Mouse (Mus musculus) MEL (cell line): ENCODE results near the gene Atpaf1. TPM values are rescaled to one million over a fixed set of nuclear protein-coding genes. Genes with fewer than 3 reads are reported as not detected.

Source experiments
- DNase-seq: peaks from one replicate; pipeline ENCODE4 v3.0.0; 2011; ENCODE audit warnings: low read depth, low spot score
- H3K27ac ChIP-seq: 2 replicates; pipeline ENCODE4 v1.5.1; 2012; ENCODE audit warnings: low read depth, mild to moderate bottlenecking, control low read depth, low read length, moderate library complexity; ENCODE audit not compliant: control insufficient read depth
- H3K27me3 ChIP-seq, 2 experiments: fragments of 150-350 bp in 1 of 2; sonication (generic) in 1 of 2; 2 replicates each; pipeline ENCODE4 v1.6.1; 2012; ENCODE audit warnings: low read length in 2 of 2, mild to moderate bottlenecking in 2 of 2, improper control_type of control experiment in 1 of 2, moderate library complexity in 1 of 2; ENCODE audit not compliant: insufficient read depth in 2 of 2, control insufficient read depth in 1 of 2
- H3K36me3 ChIP-seq, 2 experiments: 2 replicates each; pipeline ENCODE4 v1.6.1; 2012 to 2014; ENCODE audit warnings: low read length in 2 of 2, improper control_type of control experiment in 1 of 2, inconsistent platforms in 1 of 2, mild to moderate bottlenecking in 1 of 2; ENCODE audit not compliant: insufficient read depth in 2 of 2, control insufficient read depth in 1 of 2
- H3K4me1 ChIP-seq, 2 experiments: fragments of 150-350 bp in 1 of 2; sonication (generic) in 1 of 2; 2 replicates each; pipeline ENCODE4 v1.6.1; 2012; ENCODE audit warnings: low read length in 2 of 2, improper control_type of control experiment in 1 of 2, mild to moderate bottlenecking in 1 of 2; ENCODE audit not compliant: insufficient read depth in 2 of 2, control insufficient read depth in 1 of 2
- H3K4me3 ChIP-seq, 2 experiments: fragments of 150-350 bp in 1 of 2; sonication (generic) in 1 of 2; 2 replicates each; pipeline ENCODE4 v1.5.1; 2012; ENCODE audit warnings: low read depth in 2 of 2, low read length in 2 of 2, mild to moderate bottlenecking in 2 of 2, moderate library complexity in 2 of 2, control low read depth in 1 of 2, improper control_type of control experiment in 1 of 2; ENCODE audit not compliant: control insufficient read depth in 1 of 2, insufficient read depth in 1 of 2
- H3K79me2 ChIP-seq: 2 replicates; pipeline ENCODE4 v1.6.1; 2012; ENCODE audit warnings: mild to moderate bottlenecking, low read length, moderate library complexity; ENCODE audit not compliant: control insufficient read depth, poor library complexity, insufficient read depth
- H3K9ac ChIP-seq: 2 replicates; pipeline ENCODE4 v1.6.1; 2012; ENCODE audit warnings: low read depth, mild to moderate bottlenecking, control low read depth, low read length, moderate library complexity; ENCODE audit not compliant: control insufficient read depth, poor library complexity, severe bottlenecking
- H3K9me3 ChIP-seq: fragments of 150-350 bp; sonication (generic); replicated peaks from 2 replicates; pipeline ENCODE4 v1.6.1; 2012; ENCODE audit warnings: mild to moderate bottlenecking, low read length, improper control_type of control experiment, moderate library complexity; ENCODE audit not compliant: insufficient read depth
- CTCF ChIP-seq, 3 experiments: IDR thresholded peaks in 2 of 3; conservative IDR thresholded peaks in 1 of 3; 2 replicates each; pipeline ENCODE4 v1.5.1; 2011 to 2012; ENCODE audit warnings: low read length in 3 of 3, low read depth in 2 of 3, mild to moderate bottlenecking in 2 of 3, improper control_type of control experiment in 1 of 3, inconsistent platforms in 1 of 3, mixed read lengths in 1 of 3, moderate library complexity in 1 of 3; ENCODE audit not compliant: control insufficient read depth in 1 of 3, insufficient read depth in 1 of 3, poor library complexity in 1 of 3, severe bottlenecking in 1 of 3
- E2F4 ChIP-seq: IDR thresholded peaks from 2 replicates; pipeline ENCODE4 v1.6.1; 2011; ENCODE audit warnings: low read depth, low read length, improper control_type of control experiment, borderline replicate concordance
- ELF1 ChIP-seq: IDR thresholded peaks from 2 replicates; pipeline ENCODE4 v1.6.1; 2014; ENCODE audit warnings: low read depth, mild to moderate bottlenecking, inconsistent platforms, low read length, improper control_type of control experiment, moderate library complexity
- EP300 ChIP-seq, 2 experiments: IDR thresholded peaks; 2 replicates each; pipeline ENCODE4 v1.6.1; 2011; ENCODE audit warnings: improper control_type of control experiment in 2 of 2, low read length in 2 of 2, low read depth in 1 of 2, mild to moderate bottlenecking in 1 of 2
- ETS1 ChIP-seq: IDR thresholded peaks from 2 replicates; pipeline ENCODE4 v1.6.1; 2012; ENCODE audit warnings: low read depth, mild to moderate bottlenecking, inconsistent platforms, low read length, improper control_type of control experiment, moderate library complexity
- GABPA ChIP-seq: IDR thresholded peaks from 2 replicates; pipeline ENCODE4 v1.6.1; 2012; ENCODE audit warnings: low read depth, mild to moderate bottlenecking, inconsistent platforms, low read length, improper control_type of control experiment, moderate library complexity
- GATA1 ChIP-seq: IDR thresholded peaks from 2 replicates; pipeline ENCODE4 v1.6.1; 2011; ENCODE audit warnings: low read depth, low read length, improper control_type of control experiment
- HCFC1 ChIP-seq: IDR thresholded peaks from 2 replicates; pipeline ENCODE4 v1.6.1; 2012; ENCODE audit warnings: low read depth, mild to moderate bottlenecking, inconsistent platforms, low read length, improper control_type of control experiment, moderate library complexity
- JUND ChIP-seq: IDR thresholded peaks from 2 replicates; pipeline ENCODE4 v1.6.1; 2011; ENCODE audit warnings: low read depth, mild to moderate bottlenecking, improper control_type of control experiment, low read length
- KAT2A ChIP-seq: conservative IDR thresholded peaks from 2 replicates; pipeline ENCODE4 v1.6.1; 2012; ENCODE audit warnings: low read depth, low read length, improper control_type of control experiment, inconsistent platforms
- MAFK ChIP-seq: IDR thresholded peaks from 2 replicates; pipeline ENCODE4 v1.6.1; 2011; ENCODE audit warnings: low read depth, mild to moderate bottlenecking, low read length, improper control_type of control experiment, borderline replicate concordance
- MAZ ChIP-seq: IDR thresholded peaks from 2 replicates; pipeline ENCODE4 v1.6.1; 2012; ENCODE audit warnings: low read depth, mild to moderate bottlenecking, inconsistent platforms, low read length, improper control_type of control experiment
- MYB ChIP-seq: IDR thresholded peaks from 2 replicates; pipeline ENCODE4 v1.6.1; 2011; ENCODE audit warnings: mild to moderate bottlenecking, low read depth, low read length, improper control_type of control experiment
- POLR2A ChIP-seq, 2 experiments: IDR thresholded peaks; 2 replicates each; pipeline ENCODE4 v1.6.1; 2011 to 2012; ENCODE audit warnings: low read length in 2 of 2, mild to moderate bottlenecking in 2 of 2, control low read depth in 1 of 2, improper control_type of control experiment in 1 of 2, low read depth in 1 of 2, moderate library complexity in 1 of 2; ENCODE audit not compliant: control insufficient read depth in 1 of 2, insufficient read depth in 1 of 2, poor library complexity in 1 of 2
- POLR2AphosphoS5 ChIP-seq: IDR thresholded peaks from 2 replicates; pipeline ENCODE4 v1.6.1; 2012; ENCODE audit warnings: low read depth, borderline replicate concordance, mild to moderate bottlenecking, inconsistent platforms, low read length, moderate library complexity, mixed read lengths
- RCOR1 ChIP-seq: IDR thresholded peaks from 2 replicates; pipeline ENCODE4 v1.6.1; 2012; ENCODE audit warnings: low read depth, mild to moderate bottlenecking, inconsistent platforms, low read length, improper control_type of control experiment
- SIN3A ChIP-seq: IDR thresholded peaks from 2 replicates; pipeline ENCODE4 v1.6.1; 2012; ENCODE audit warnings: low read length, improper control_type of control experiment, inconsistent platforms
- SMC3 ChIP-seq: IDR thresholded peaks from 2 replicates; pipeline ENCODE4 v1.6.1; 2011; ENCODE audit warnings: low read depth, low read length, improper control_type of control experiment
- TAL1 ChIP-seq: IDR thresholded peaks from 2 replicates; pipeline ENCODE4 v1.6.1; 2012; ENCODE audit warnings: mild to moderate bottlenecking, inconsistent platforms, low read length, moderate library complexity, mixed read lengths
- TCF12 ChIP-seq: IDR thresholded peaks from 2 replicates; pipeline ENCODE4 v1.6.1; 2014; ENCODE audit warnings: low read depth, mild to moderate bottlenecking, inconsistent platforms, low read length, improper control_type of control experiment, moderate library complexity
- USF2 ChIP-seq, 2 experiments: IDR thresholded peaks; 2 replicates each; pipeline ENCODE4 v1.6.1; 2011 to 2012; ENCODE audit warnings: improper control_type of control experiment in 2 of 2, low read length in 2 of 2, borderline replicate concordance in 1 of 2, inconsistent platforms in 1 of 2, low read depth in 1 of 2, mild to moderate bottlenecking in 1 of 2; ENCODE audit not compliant: insufficient read depth in 1 of 2
- ZKSCAN1 ChIP-seq: IDR thresholded peaks from 2 replicates; pipeline ENCODE4 v1.6.1; 2012; ENCODE audit warnings: low read depth, mild to moderate bottlenecking, inconsistent platforms, low read length, improper control_type of control experiment, moderate library complexity
- ZNF384 ChIP-seq: IDR thresholded peaks from 2 replicates; pipeline ENCODE4 v1.6.1; 2012; ENCODE audit warnings: low read depth, mild to moderate bottlenecking, inconsistent platforms, low read length, improper control_type of control experiment
- polyA plus RNA-seq, 2 experiments: library from polyadenylated mRNA; stranded (reverse) in 1 of 2; unstranded in 1 of 2; fragments of >175 nt in 1 of 2; fragments of >200 nt in 1 of 2; gene quantifications; 2 replicates each; pipeline versions ENCODE4 v1.2.1 to v1.2.4; 2012; ENCODE audit warnings: low replicate concordance in 2 of 2, low read depth in 1 of 2; ENCODE audit not compliant: insufficient read length in 2 of 2, insufficient read depth in 1 of 2, missing spikeins in 1 of 2
- total RNA-seq: library from RNA; depleted of rRNA; stranded (reverse); fragments of 300-350 nt; gene quantifications from 2 replicates; pipeline ENCODE4 v1.2.3, GENCODE M21; 2012

Atpaf1 gene
- total and polyA plus RNA-seq, 3 experiments: 23.4 to 24.5 TPM; not detected in 1

- TF ChIP-seq ZKSCAN1: no peak
- TF ChIP-seq ETS1: peak; percentile 71
- TF ChIP-seq SIN3A: no peak
- TF ChIP-seq HCFC1: no peak
- peak; percentile 79 for TF ChIP-seq GATA1
- peak; percentile 73; the same call in 1 of the 2 replicates for TF ChIP-seq TCF12
- no peak for TF ChIP-seq E2F4
- TF ChIP-seq GABPA: no peak
Observed at GRCm38 (mm10) chr4:115856282-115856681, 71.7 kb downstream of the Atpaf1 start (continued).

GRCm38 (mm10) chr4:115857293-115857883 is 72.8 kb downstream of the Atpaf1 start:
- Histone ChIP-seq H3K9me3 (no peaks in the 10 kb centered on the region), H3K4me3 (no peak overlapping the region), H3K36me3 (peaks cover 8 to 28% of the 10 kb centered on the region in 2 experiments), H3K27me3 (no peaks in the 10 kb centered on the region), H3K9ac (peak overlapping the region; percentile 5; the same call in 1 of the 2 replicates), H3K4me1 (peaks cover 23 to 37% of the 10 kb centered on the region in 2 experiments), H3K79me2 (no peaks in the 10 kb centered on the region)
- peak; percentile 83 for DNase-seq
- TF ChIP-seq EP300 (IDR thresholded peaks at IDR 0.05; ENCODE audit: low read depth in 1 of 2, low read length in 2 of 2) (peak; percentile 35 to 72; a peak in 2 of 4 replicates), RCOR1 (peak; percentile 37; the same call in 1 of the 2 replicates), JUND (0 out of 2 replicates have a peak, but pooled peaks have one; percentile 12), ZKSCAN1 (no peak), SIN3A (peak; percentile 38; the same call in 1 of the 2 replicates), USF2 (IDR thresholded peaks at IDR 0.05; ENCODE audit: borderline replicate concordance in 1 of 2, insufficient read depth in 1 of 2, low read depth in 1 of 2, low read length in 2 of 2) (no peak), KAT2A (no peak), ETS1 (peak; percentile 92), TCF12 (peak; percentile 81), GATA1 (0 out of 2 replicates have a peak, but pooled peaks have one; percentile 19), CTCF (IDR thresholded peaks at IDR 0.05 in 2 of 3, conservative IDR thresholded peaks at IDR 0.05 in 1 of 3; ENCODE audit: control insufficient read depth in 1 of 3, insufficient read depth in 1 of 3, low read depth in 2 of 3, low read length in 3 of 3, poor library complexity in 1 of 3, severe bottlenecking in 1 of 3) (no peak)
- TF ChIP-seq, all 39 proteins: peak for 7
- peak overlapping the region; percentile 68 for H3K27ac ChIP-seq

GRCm38 (mm10) chr4:115863352-115863751 is 78.7 kb downstream of the Atpaf1 start:
- H3K9ac ChIP-seq: no peak overlapping the region
- no peak for TF ChIP-seq GATA1
- no peak for TF ChIP-seq MAFK
- TF ChIP-seq ZKSCAN1: no peak
- TF ChIP-seq E2F4: no peak
- TF ChIP-seq MAZ: no peak
- no peak for TF ChIP-seq SMC3
- TF ChIP-seq RCOR1: no peak
- TF ChIP-seq EP300 (IDR thresholded peaks at IDR 0.05; ENCODE audit: low read depth in 1 of 2, low read length in 2 of 2): no peak
- no peak for TF ChIP-seq ZNF384
- TF ChIP-seq MYB: no peak
- no peak for TF ChIP-seq ELF1
- no peak for TF ChIP-seq POLR2AphosphoS5
- TF ChIP-seq ETS1: no peak
- TF ChIP-seq POLR2A (IDR thresholded peaks at IDR 0.05; ENCODE audit: control insufficient read depth in 1 of 2, insufficient read depth in 1 of 2, low read depth in 1 of 2, low read length in 2 of 2, poor library complexity in 1 of 2): no peak
- no peak for TF ChIP-seq TAL1
- TF ChIP-seq, all 39 proteins: peak for 0
- no peaks in the 10 kb centered on the region for H3K9me3 ChIP-seq
- no peak for DNase-seq
- H3K79me2 ChIP-seq: no peaks in the 10 kb centered on the region
- H3K27me3 ChIP-seq: no peaks in the 10 kb centered on the region
- H3K36me3 ChIP-seq: peaks cover under 1 to 14% of the 10 kb centered on the region in 2 experiments; a peak in 3 of 4 replicates
- H3K4me3 ChIP-seq: no peak overlapping the region
- H3K4me1 ChIP-seq: peaks cover 0 to 2% of the 10 kb centered on the region in 2 experiments; a peak in 1 of 4 replicates
- no peak overlapping the region for H3K27ac ChIP-seq
